Mouse (Mus musculus): ENCODE measurements around the gene Klhl40.

GRCm38 (mm10) chr9:121822585-121822991 is 45.2 kb downstream of the Klhl40 start:
- TF ChIP-seq HCFC1 (IDR thresholded peaks at IDR 0.05; ENCODE audit: borderline replicate concordance, insufficient read depth, low read length) (no peak), ZNF384 (IDR thresholded peaks at IDR 0.05; ENCODE audit: low read depth, low read length) (no peak), ZC3H11A (IDR thresholded peaks at IDR 0.05; ENCODE audit: borderline replicate concordance, low read depth, low read length) (no peak), CHD2 (IDR thresholded peaks at IDR 0.05; ENCODE audit: low read depth, low read length) (no peak)

Measured in ES-E14 (cell line).